8 mouse cellular contexts compared by ENCODE assay signal in genomic region chr1:39196676-39197375, GRCm38 (mm10). TPM values are rescaled to one million over a fixed set of nuclear protein-coding genes. Genes with fewer than 3 reads are reported as not detected.
DNase-seq lines count a peak whose midpoint lies in the region; ATAC-seq and TF ChIP-seq lines count a peak whose summit lies in the region.

No protein-coding gene starts in this region.

- WGBS in hindbrain, embryonic 14.5 days = 56% methylated on average over 12 of the region's 12 CpGs
- 57% methylated on average over 12 of the region's 12 CpGs for WGBS in hindbrain, embryonic 11.5 days

- no peak overlapping the region for H3K27ac ChIP-seq in hindbrain, embryonic 14.5 days
- H3K27ac ChIP-seq in hindbrain, embryonic 11.5 days (ENCODE audit: low read depth, low read length) = no peak overlapping the region

- H3K9me3 ChIP-seq in hindbrain, embryonic 14.5 days (ENCODE audit: control insufficient read depth, low read length) = no peaks in the 10 kb centered on the region
- no peaks in the 10 kb centered on the region for H3K9me3 ChIP-seq in hindbrain, embryonic 11.5 days (ENCODE audit: control insufficient read depth, low read length)
- no peaks in the 10 kb centered on the region for H3K9me3 ChIP-seq in E14TG2a.4 (ENCODE audit: low read length)

- H3K36me3 ChIP-seq in hindbrain, embryonic 14.5 days (replicated peaks; ENCODE audit: control insufficient read depth, insufficient read depth) = no peaks in the 10 kb centered on the region
- no peaks in the 10 kb centered on the region for H3K36me3 ChIP-seq in hindbrain, embryonic 11.5 days (ENCODE audit: control insufficient read depth, insufficient read depth, low read length)
- no peaks in the 10 kb centered on the region for H3K36me3 ChIP-seq in E14TG2a.4 (ENCODE audit: insufficient read depth, low read length)

- H3K4me2 ChIP-seq in hindbrain, embryonic 14.5 days (replicated peaks) = no peak overlapping the region
- H3K4me2 ChIP-seq in hindbrain, embryonic 11.5 days (replicated peaks; ENCODE audit: low read depth, low read length) = no peak overlapping the region

- peaks cover 14% of the 10 kb centered on the region for H3K4me1 ChIP-seq in hindbrain, embryonic 14.5 days (replicated peaks; ENCODE audit: control insufficient read depth, insufficient read depth, low read length)
- H3K4me1 ChIP-seq in hindbrain, embryonic 11.5 days (replicated peaks; ENCODE audit: control insufficient read depth, insufficient read depth, low read length) = no peaks in the 10 kb centered on the region
- H3K4me1 ChIP-seq in E14TG2a.4 (replicated peaks; ENCODE audit: low read depth, low read length) = peaks cover 54% of the 10 kb centered on the region

- peaks cover 42% of the 10 kb centered on the region for H3K27me3 ChIP-seq in hindbrain, embryonic 14.5 days (ENCODE audit: control insufficient read depth, insufficient read depth, low read length)
- H3K27me3 ChIP-seq in hindbrain, embryonic 11.5 days (ENCODE audit: control insufficient read depth, insufficient read depth, low read length) = peaks cover 39% of the 10 kb centered on the region
- peaks cover 59% of the 10 kb centered on the region for H3K27me3 ChIP-seq in E14TG2a.4 (ENCODE audit: insufficient read depth, low read length)

- peak; percentile 41 for TF ChIP-seq CTCF in E14TG2a.4 (conservative IDR thresholded peaks at IDR 0.05; ENCODE audit: low read length)

- no peak for DNase-seq in hindbrain, embryonic 14.5 days (ENCODE audit: low spot score)
- no peak for DNase-seq in hindbrain, embryonic 11.5 days (ENCODE audit: low spot score)
- peak; percentile 23 for DNase-seq in embryo, embryonic 10.5 days (ENCODE audit: low spot score)
- DNase-seq in naive thymus-derived CD4-positive, alpha-beta T cell, adult 2 months (ENCODE audit: low read depth) = peak; percentile 78
- no peak for DNase-seq in right cerebral cortex, postnatal 4 days

- ATAC-seq in hindbrain, embryonic 14.5 days (ENCODE audit: low FRiP score) = peak; percentile 41; the same call in 1 of the 2 replicates
- no peak for ATAC-seq in hindbrain, embryonic 11.5 days (ENCODE audit: low FRiP score)
- ATAC-seq in megakaryocyte-erythroid progenitor cell, adult 5-6 weeks (replicated peaks; ENCODE audit: low FRiP score, low TSS enrichment, poor library complexity, severe bottlenecking) = no peak
- no peak for ATAC-seq in monocyte, adult 5-6 weeks (replicated peaks; ENCODE audit: insufficient number of reproducible peaks, low FRiP score, low TSS enrichment, poor library complexity, severe bottlenecking)

- H3K4me3 ChIP-seq in hindbrain, embryonic 14.5 days (replicated peaks; ENCODE audit: low read length) = no peak overlapping the region
- H3K4me3 ChIP-seq in hindbrain, embryonic 11.5 days (ENCODE audit: low read depth, low read length) = no peak overlapping the region
- no peak overlapping the region for H3K4me3 ChIP-seq in E14TG2a.4 (replicated peaks; ENCODE audit: low read length)

- no peak overlapping the region for H3K9ac ChIP-seq in hindbrain, embryonic 14.5 days
- no peak overlapping the region for H3K9ac ChIP-seq in hindbrain, embryonic 11.5 days (ENCODE audit: low read depth, low read length)

RNA-seq across cellular contexts. Expression of gene Npas2, which starts 3.3 kb away (rescaled TPM):
- polyA plus RNA-seq in hindbrain, embryonic 14.5 days (2014; fragmentation: Nextera tagmentation; extraction: Ambion mirVana) = 0.60 and 1.2 TPM in 2 replicates
- polyA plus RNA-seq in hindbrain, embryonic 11.5 days (2014; fragmentation: Nextera tagmentation; extraction: Ambion mirVana) = 0.12 TPM in 1 of 2 replicates, not detected in the other
- 0.20 TPM in 1 of 2 replicates, not detected in the other for total RNA-seq in megakaryocyte-erythroid progenitor cell, adult 5-6 weeks (2014; fragmentation: Nextera tagmentation)
- 0.52 TPM in 1 of 2 replicates, not detected in the other for total RNA-seq in megakaryocyte-erythroid progenitor cell, adult 5-6 weeks (2017)
- total RNA-seq in monocyte, adult 5-6 weeks (2017) = not detected in 3 replicates

Comparison
In these comparisons a context has a peak if more than half of its experiments do, and no peak if none do; other contexts are left out.
1. DNase-seq: peak in embryo, embryonic 10.5 days (single experiment) and naive thymus-derived CD4-positive, alpha-beta T cell, adult 2 months (single experiment); none in hindbrain, embryonic 14.5 days (single experiment), hindbrain, embryonic 11.5 days (single experiment) and right cerebral cortex, postnatal 4 days (single experiment).